Mouse (Mus musculus): ENCODE measurements around the gene 6820408C15Rik.

The 6820408C15Rik gene

DNA sequence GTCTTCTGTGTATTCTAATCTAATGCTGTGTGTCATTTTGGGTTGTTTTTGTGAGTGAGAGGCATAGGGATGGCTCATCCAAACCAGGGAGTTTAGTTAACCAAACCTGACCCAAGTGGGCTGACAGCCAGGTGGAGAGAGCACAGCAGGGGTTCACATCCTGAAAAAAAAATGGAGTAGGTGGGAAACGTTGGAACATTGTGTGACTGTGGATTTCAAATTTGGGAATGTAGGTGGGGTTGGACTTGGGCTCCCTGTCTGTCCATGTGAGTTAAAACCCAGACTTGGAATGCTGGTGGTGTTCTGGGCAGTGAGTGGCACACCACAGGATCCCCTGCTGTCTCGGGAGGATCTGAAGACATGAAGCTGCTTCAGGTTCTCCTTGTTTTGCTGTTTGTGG lies 61.4 kb downstream of the 6820408C15Rik start, which contains the start of gene Defb20:
Gene Defb20 (plus strand): TSS at position 301 of the 400 bp plus-strand sequence.
- no peak for DNase-seq

DNA sequence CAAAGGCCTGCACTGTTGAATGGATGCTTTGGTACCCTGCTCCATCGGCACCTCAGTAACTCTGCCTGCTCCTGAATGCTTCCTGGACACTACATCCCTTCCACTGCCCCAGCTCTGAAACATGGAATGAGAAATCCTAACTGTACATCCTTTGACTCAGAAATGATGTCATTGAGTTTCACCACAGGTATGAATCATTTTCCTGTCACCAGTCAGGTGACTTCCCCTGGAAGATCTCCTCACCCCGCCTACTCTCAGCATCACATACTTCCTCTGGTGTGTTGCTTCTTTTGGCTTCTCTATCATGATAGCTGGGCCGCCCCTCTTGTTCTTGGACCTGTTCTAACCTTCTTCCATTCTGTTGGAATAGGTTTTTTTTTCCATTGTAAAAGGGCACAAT lies 65.5 kb downstream of the 6820408C15Rik start:
- DNase-seq: no peak

DNA sequence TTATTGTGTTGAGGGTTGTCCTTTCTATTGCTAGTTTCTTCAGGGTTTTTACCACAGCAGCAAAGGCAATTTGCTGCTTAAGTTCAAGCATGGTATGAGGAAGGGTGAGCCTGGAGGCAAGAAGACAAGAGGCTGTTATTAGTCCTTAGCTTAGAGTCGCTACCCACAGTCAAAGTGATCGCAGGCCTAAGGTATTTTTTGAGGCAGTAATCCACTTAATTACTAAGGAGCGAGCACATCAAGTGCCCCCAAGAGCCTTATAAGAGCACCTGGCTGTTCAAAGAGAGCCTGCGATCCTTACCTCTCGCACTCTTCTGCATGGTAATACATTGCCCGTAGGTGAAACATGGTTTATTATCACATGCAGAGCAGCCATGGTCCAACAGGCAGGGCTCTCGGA lies 66.3 kb downstream of the 6820408C15Rik start:
- no peak for DNase-seq

DNA sequence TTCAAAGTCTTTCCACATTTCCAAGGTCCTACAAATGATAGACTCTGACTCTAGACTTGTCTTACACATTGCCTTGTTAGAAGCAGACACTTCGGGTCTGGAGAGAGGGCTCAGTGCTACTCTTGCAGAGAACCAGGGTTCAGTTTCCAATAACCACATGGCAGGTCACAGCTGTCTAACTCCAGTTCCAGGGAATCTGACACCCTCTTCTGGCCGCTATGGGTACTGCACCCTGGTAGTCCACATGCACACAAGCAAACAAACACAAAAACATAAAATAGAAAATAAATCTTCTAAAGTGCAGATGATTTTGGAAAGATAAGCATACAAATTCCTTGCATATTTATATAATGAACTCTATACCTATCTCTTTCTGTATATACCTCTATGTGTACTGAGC lies 71.6 kb downstream of the 6820408C15Rik start:
- DNase-seq: peak; percentile 11 to 27

DNA sequence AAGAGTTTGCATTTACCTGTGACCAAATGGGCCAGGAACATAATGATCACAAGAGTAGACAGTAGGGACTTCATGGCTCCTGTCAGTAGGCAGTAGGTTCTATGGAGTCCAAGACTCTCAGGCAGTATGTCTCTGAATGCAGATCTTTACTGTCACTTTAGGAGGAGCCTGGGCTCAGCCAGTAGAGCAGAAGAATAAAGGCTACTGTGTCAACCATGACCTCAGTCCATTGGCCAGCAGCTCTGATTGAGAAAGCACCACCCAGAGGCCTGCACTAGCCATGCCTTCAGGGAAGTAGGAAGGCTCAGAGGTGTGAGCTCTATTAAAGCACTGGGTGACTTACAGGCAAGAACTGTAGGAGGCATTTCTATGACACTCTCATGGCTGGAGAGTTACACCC lies 74.7 kb downstream of the 6820408C15Rik start, which contains the start of gene Defb22:
Gene Defb22 (minus strand): TSS at position 101 of the 400 bp plus-strand sequence.
- DNase-seq: no peak

DNA sequence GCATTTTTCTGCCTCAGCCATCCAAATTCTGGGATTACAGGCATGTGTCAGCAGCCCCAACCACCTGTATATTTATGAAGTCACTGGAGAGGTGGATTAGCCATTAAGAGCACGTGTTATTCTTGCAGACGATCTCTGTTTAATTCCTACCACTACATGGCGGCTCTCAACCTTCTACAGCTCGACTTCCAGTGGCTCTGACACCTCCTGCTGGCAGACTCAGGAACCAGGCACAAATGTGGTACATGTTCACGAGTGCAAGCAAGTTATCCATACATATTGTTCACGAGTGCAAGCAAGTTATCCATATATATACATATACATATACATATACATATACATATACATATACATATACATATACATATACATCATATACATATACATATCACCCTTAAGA lies 77.8 kb downstream of the 6820408C15Rik start:
- DNase-seq: no peak
